Mouse (Mus musculus) ES-Bruce4 (cell line): Measurements from ENCODE around the gene Casc3. TPM values are rescaled to one million over a fixed set of nuclear protein-coding genes. Genes with fewer than 3 reads are reported as not detected.

Source experiments
- H3K27ac ChIP-seq: 2 replicates; pipeline ENCODE4 v1.5.1; 2012; ENCODE audit warnings: low read length, inconsistent platforms; ENCODE audit not compliant: insufficient read depth
- H3K27me3 ChIP-seq: 2 replicates; pipeline ENCODE4 v1.6.1; 2012; ENCODE audit warnings: mild to moderate bottlenecking, low read length, inconsistent platforms; ENCODE audit not compliant: control insufficient read depth, poor library complexity, insufficient read depth, severe bottlenecking
- H3K36me3 ChIP-seq: 2 replicates; pipeline ENCODE4 v1.6.1; 2012; ENCODE audit warnings: inconsistent platforms, mild to moderate bottlenecking, low read length, moderate library complexity; ENCODE audit not compliant: control insufficient read depth, poor library complexity, insufficient read depth, severe bottlenecking
- H3K4me1 ChIP-seq: one replicate; pipeline ENCODE4 v1.8.1; 2011; ENCODE audit warnings: low read length; ENCODE audit not compliant: control insufficient read depth, insufficient read depth
- H3K4me3 ChIP-seq: 2 replicates; pipeline ENCODE4 v1.5.1; 2011; ENCODE audit warnings: low read depth, mild to moderate bottlenecking, low read length
- H3K9ac ChIP-seq: 2 replicates; pipeline ENCODE4 v1.6.1; 2012; ENCODE audit warnings: low read depth, mild to moderate bottlenecking, inconsistent platforms; ENCODE audit not compliant: poor library complexity, severe bottlenecking
- H3K9me3 ChIP-seq: replicated peaks from 2 replicates; pipeline ENCODE4 v1.6.1; 2012; ENCODE audit warnings: mild to moderate bottlenecking, low read length, inconsistent platforms; ENCODE audit not compliant: control insufficient read depth, poor library complexity, insufficient read depth, severe bottlenecking
- CTCF ChIP-seq: IDR thresholded peaks from one replicate; pipeline ENCODE4 v1.8.1; 2011; ENCODE audit warnings: low read depth, low read length
- EP300 ChIP-seq: IDR thresholded peaks from 2 replicates; pipeline ENCODE4 v1.6.1; 2011; ENCODE audit warnings: low read depth, low read length; ENCODE audit not compliant: insufficient read depth
- POLR2A ChIP-seq: IDR thresholded peaks from one replicate; pipeline ENCODE4 v1.8.1; 2011; ENCODE audit warnings: low read length; ENCODE audit not compliant: insufficient read depth
- polyA plus RNA-seq: library from polyadenylated mRNA; stranded (reverse); fragments of >200 nt; gene quantifications from 2 replicates; pipeline ENCODE4 v1.2.4, GENCODE M21; 2011; ENCODE audit warnings: low read depth; ENCODE audit not compliant: missing spikeins, insufficient read depth, insufficient read length

The Casc3 gene
- polyA plus RNA-seq, 1 experiment, result 55.0 TPM

DNA sequence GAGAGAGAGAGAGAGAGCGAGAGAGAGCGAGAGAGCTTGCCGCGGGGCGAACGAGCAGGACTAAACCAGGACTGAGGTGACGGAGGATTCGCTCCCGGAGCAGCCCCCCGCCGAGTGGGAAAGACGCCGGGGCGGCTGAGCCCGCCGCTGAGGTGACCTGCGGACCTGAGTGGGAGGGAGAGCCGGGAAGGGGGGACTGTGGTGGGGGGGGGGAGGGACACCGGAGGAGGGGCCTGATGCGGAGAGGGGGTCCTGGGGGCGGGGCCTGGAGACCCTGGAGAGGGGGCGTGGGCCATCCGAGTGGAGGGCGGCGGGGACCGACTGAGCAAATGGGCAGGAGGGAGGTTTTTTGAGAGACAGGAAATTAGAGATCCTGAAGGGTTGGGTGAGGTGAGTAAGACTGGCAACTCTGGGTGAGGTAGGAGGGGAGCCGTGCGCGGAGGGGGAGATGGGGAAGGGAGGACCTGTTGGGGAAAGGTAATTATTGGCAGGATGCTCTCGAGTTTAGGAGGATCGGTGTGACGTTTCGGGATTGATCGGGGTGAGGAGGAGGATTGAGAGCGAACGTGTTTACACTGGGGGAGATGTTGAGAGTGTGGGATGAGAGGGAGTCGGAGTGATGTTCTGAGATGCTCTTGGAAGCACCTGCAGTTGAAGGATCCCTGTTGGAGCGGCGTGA, 59.2 kb downstream of the Casc3 start:
- H3K27me3 ChIP-seq, result no peaks in the 10 kb centered on the region
- H3K9me3 ChIP-seq, result no peaks in the 10 kb centered on the region
- H3K36me3 ChIP-seq, result peaks cover 5% of the 10 kb centered on the region
- H3K9ac ChIP-seq, result peak overlapping the region; percentile 75
- H3K27ac ChIP-seq, result peak overlapping the region; percentile 82
- H3K4me1 ChIP-seq, result peaks cover 1% of the 10 kb centered on the region
- H3K4me3 ChIP-seq, result peak overlapping the region; percentile 65
- TF ChIP-seq POLR2A (no peak), EP300 (no peak), CTCF (no peak)

DNA sequence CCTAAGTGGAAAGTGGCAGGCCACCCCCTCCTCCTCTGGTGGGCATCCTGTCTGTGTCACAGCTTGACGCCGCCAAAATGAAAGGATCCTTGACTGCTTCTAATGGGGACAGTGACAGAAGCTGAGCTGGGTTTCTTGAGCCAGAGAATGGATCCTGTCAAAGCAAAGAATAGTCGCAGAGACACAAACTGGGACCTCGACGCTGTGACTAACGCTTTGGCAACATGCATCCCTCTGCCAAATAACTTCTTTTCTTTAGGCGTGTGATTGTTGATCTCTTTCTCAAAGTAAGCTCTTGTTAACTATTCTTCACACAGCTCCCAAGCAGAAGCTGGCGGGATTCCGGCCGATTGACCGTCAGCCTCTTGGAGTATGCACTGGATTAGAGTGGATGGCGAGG, 62.6 kb downstream of the Casc3 start:
- no peak overlapping the region for H3K4me3 ChIP-seq
- no peaks in the 10 kb centered on the region for H3K9me3 ChIP-seq
- H3K9ac ChIP-seq, result no peak overlapping the region
- H3K27ac ChIP-seq, result no peak overlapping the region
- H3K36me3 ChIP-seq, result peaks cover 12% of the 10 kb centered on the region
- H3K27me3 ChIP-seq, result no peaks in the 10 kb centered on the region
- H3K4me1 ChIP-seq, result no peaks in the 10 kb centered on the region
- no peak for TF ChIP-seq EP300
- TF ChIP-seq CTCF, result no peak
- no peak for TF ChIP-seq POLR2A

GRCm38 (mm10) chr11:98869906-98870305, 65.2 kb downstream of the Casc3 start:
- H3K27me3 ChIP-seq, result no peaks in the 10 kb centered on the region

GRCm38 (mm10) chr11:98870791-98871190, 66.1 kb downstream of the Casc3 start:
- no peaks in the 10 kb centered on the region for H3K27me3 ChIP-seq
- peaks cover 12% of the 10 kb centered on the region for H3K36me3 ChIP-seq
- no peak for TF ChIP-seq EP300
- no peak for TF ChIP-seq CTCF
- no peak for TF ChIP-seq POLR2A
- H3K4me3 ChIP-seq, result no peak overlapping the region
- H3K9ac ChIP-seq, result no peak overlapping the region
- H3K27ac ChIP-seq, result no peak overlapping the region
- H3K9me3 ChIP-seq, result no peaks in the 10 kb centered on the region
- no peaks in the 10 kb centered on the region for H3K4me1 ChIP-seq

More at GRCm38 (mm10) chr11:98869906-98870305, 65.2 kb downstream of the Casc3 start:
- H3K4me1 ChIP-seq, result no peaks in the 10 kb centered on the region
- no peak overlapping the region for H3K4me3 ChIP-seq
- no peak overlapping the region for H3K27ac ChIP-seq
- H3K36me3 ChIP-seq, result peaks cover 12% of the 10 kb centered on the region
- TF ChIP-seq EP300, result no peak
- TF ChIP-seq CTCF, result no peak
- TF ChIP-seq POLR2A, result no peak
- H3K9me3 ChIP-seq, result no peaks in the 10 kb centered on the region
- H3K9ac ChIP-seq, result no peak overlapping the region

DNA sequence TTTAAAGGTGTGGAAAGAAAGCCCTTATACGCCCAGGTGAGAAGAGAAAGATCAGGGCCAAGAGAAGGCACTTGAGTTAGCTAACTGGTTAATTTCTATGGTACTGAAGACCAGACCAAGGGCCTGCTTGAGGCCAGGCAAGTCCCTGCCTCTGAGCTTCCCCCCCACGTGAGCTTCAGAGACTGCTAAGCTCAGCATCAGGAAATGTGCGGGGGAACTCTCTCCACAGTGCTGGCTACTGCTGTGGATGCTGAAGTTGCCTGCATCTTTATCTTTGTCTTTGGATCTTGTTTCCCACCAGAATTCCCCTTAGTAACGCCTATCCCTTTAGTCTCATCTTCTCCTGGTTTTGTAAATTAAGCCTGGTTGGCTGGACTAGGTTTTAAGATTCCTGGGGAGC, 66.7 kb downstream of the Casc3 start:
- Histone ChIP-seq H3K36me3 (peaks cover 12% of the 10 kb centered on the region), H3K4me1 (no peaks in the 10 kb centered on the region), H3K27me3 (no peaks in the 10 kb centered on the region), H3K4me3 (no peak overlapping the region), H3K9ac (no peak overlapping the region), H3K27ac (no peak overlapping the region), H3K9me3 (no peaks in the 10 kb centered on the region)
- TF ChIP-seq EP300 (no peak), POLR2A (no peak), CTCF (no peak)

GRCm38 (mm10) chr11:98872040-98872439, 67.3 kb downstream of the Casc3 start:
- Histone ChIP-seq H3K9ac (no peak overlapping the region), H3K27ac (no peak overlapping the region), H3K4me1 (no peaks in the 10 kb centered on the region), H3K9me3 (no peaks in the 10 kb centered on the region), H3K36me3 (peaks cover 11% of the 10 kb centered on the region), H3K27me3 (no peaks in the 10 kb centered on the region), H3K4me3 (no peak overlapping the region)
- no peak for TF ChIP-seq EP300
- TF ChIP-seq POLR2A, result no peak
- TF ChIP-seq CTCF, result no peak
